Mouse (Mus musculus) myocyte (in vitro differentiated cells): Measurements from ENCODE around the gene Lhfpl3. TPM values are rescaled to one million over a fixed set of nuclear protein-coding genes. Genes with fewer than 3 reads are reported as not detected.

Source experiments
- H3K27me3 ChIP-seq: one replicate; pipeline ENCODE4 v1.6.1; 2011; ENCODE audit not compliant: control insufficient read depth, insufficient read depth, insufficient read length
- H3K36me3 ChIP-seq: one replicate; pipeline ENCODE4 v1.6.1; 2011; ENCODE audit not compliant: control insufficient read depth, insufficient read depth
- H3K4me2 ChIP-seq: one replicate; pipeline ENCODE4 v1.6.1; 2011; ENCODE audit warnings: low read depth, control low read depth
- H3K4me3 ChIP-seq: one replicate; pipeline ENCODE4 v1.5.1; 2011; ENCODE audit warnings: mild to moderate bottlenecking, control low read depth, moderate library complexity
- H3K79me2 ChIP-seq: one replicate; pipeline ENCODE4 v1.6.1; 2011; ENCODE audit not compliant: control insufficient read depth, insufficient read depth
- H3ac ChIP-seq: one replicate; pipeline ENCODE4 v1.6.1; 2011; ENCODE audit not compliant: control insufficient read depth, insufficient read length
- CEBPB ChIP-seq: IDR thresholded peaks from 2 replicates; pipeline ENCODE4 v1.6.1; 2011; ENCODE audit warnings: mild to moderate bottlenecking, moderate library complexity; ENCODE audit not compliant: poor library complexity, insufficient read depth, severe bottlenecking
- E2F4 ChIP-seq: IDR thresholded peaks from one replicate; pipeline ENCODE4 v1.6.1; 2011; ENCODE audit warnings: mild to moderate bottlenecking, control low read depth, moderate library complexity; ENCODE audit not compliant: insufficient read depth
- MAX ChIP-seq: IDR thresholded peaks from one replicate; pipeline ENCODE4 v1.6.1; 2011; ENCODE audit warnings: low read depth, mild to moderate bottlenecking, control low read depth
- MYOD1 ChIP-seq, 3 experiments: IDR thresholded peaks; one replicate each; pipeline ENCODE4 v1.6.1; 2011; ENCODE audit warnings: control low read depth in 2 of 3, low read depth in 2 of 3, mild to moderate bottlenecking in 2 of 3, moderate library complexity in 1 of 3; ENCODE audit not compliant: insufficient read length in 2 of 3, control insufficient read depth in 1 of 3
- MYOG ChIP-seq, 3 experiments: IDR thresholded peaks; one replicate each; pipeline ENCODE4 v1.6.1; 2011; ENCODE audit warnings: control low read depth in 2 of 3, low read depth in 2 of 3, mild to moderate bottlenecking in 2 of 3; ENCODE audit not compliant: insufficient read length in 2 of 3, control insufficient read depth in 1 of 3, insufficient read depth in 1 of 3
- POLR2A ChIP-seq: IDR thresholded peaks from one replicate; pipeline ENCODE4 v1.6.1; 2011; ENCODE audit warnings: low read depth, mild to moderate bottlenecking, control low read depth, moderate library complexity; ENCODE audit not compliant: insufficient read length
- POLR2AphosphoS2 ChIP-seq: IDR thresholded peaks from one replicate; pipeline ENCODE4 v1.6.1; 2011; ENCODE audit warnings: low read depth, control low read depth; ENCODE audit not compliant: insufficient read length
- REST ChIP-seq: IDR thresholded peaks from one replicate; pipeline ENCODE4 v1.6.1; 2011; ENCODE audit warnings: mild to moderate bottlenecking, control low read depth, moderate library complexity; ENCODE audit not compliant: insufficient read depth, insufficient read length
- SRF ChIP-seq: IDR thresholded peaks from one replicate; pipeline ENCODE4 v1.6.1; 2011; ENCODE audit warnings: low read depth; ENCODE audit not compliant: control insufficient read depth, insufficient read length
- TCF12 ChIP-seq: IDR thresholded peaks from one replicate; pipeline ENCODE4 v1.6.1; 2011; ENCODE audit warnings: mild to moderate bottlenecking, control low read depth; ENCODE audit not compliant: poor library complexity, insufficient read depth, severe bottlenecking
- TCF3 ChIP-seq: IDR thresholded peaks from one replicate; pipeline ENCODE4 v1.6.1; 2011; ENCODE audit warnings: low read depth, control low read depth; ENCODE audit not compliant: insufficient read length
- USF1 ChIP-seq: IDR thresholded peaks from one replicate; pipeline ENCODE4 v1.6.1; 2011; ENCODE audit warnings: low read depth, mild to moderate bottlenecking, control low read depth, moderate library complexity
- polyA plus RNA-seq: library from polyadenylated mRNA; unstranded; fragments of >200 nt; fragmentation: generic; extraction: Trizol; gene quantifications from one replicate; pipeline ENCODE4 v1.2.1, GENCODE M21; 2012; ENCODE audit warnings: missing spikeins

Gene Lhfpl3
- polyA plus RNA-seq, 1 experiment: 0.01 TPM

- Histone ChIP-seq H3K4me3 (no peak overlapping the region), H3ac (no peak overlapping the region), H3K27me3 (no peaks in the 10 kb centered on the region), H3K4me2 (no peak overlapping the region), H3K36me3 (no peaks in the 10 kb centered on the region), H3K79me2 (no peaks in the 10 kb centered on the region)
- TF ChIP-seq MAX: no peak
- TF ChIP-seq POLR2AphosphoS2: no peak
- no peak for TF ChIP-seq REST
- TF ChIP-seq MYOD1 (IDR thresholded peaks at IDR 0.05; ENCODE audit: control insufficient read depth in 1 of 3, insufficient read length in 2 of 3, low read depth in 2 of 3): no peak
- TF ChIP-seq POLR2A: no peak
- TF ChIP-seq SRF: no peak
- TF ChIP-seq USF1: no peak
- no peak for TF ChIP-seq E2F4
- TF ChIP-seq TCF3: no peak
- no peak for TF ChIP-seq TCF12
- TF ChIP-seq MYOG (IDR thresholded peaks at IDR 0.05; ENCODE audit: control insufficient read depth in 1 of 3, insufficient read depth in 1 of 3, insufficient read length in 2 of 3, low read depth in 2 of 3): no peak
- no peak for TF ChIP-seq CEBPB
Observed at GRCm38 (mm10) chr5:22851572-22851971, 105.7 kb downstream of the Lhfpl3 start.

- Histone ChIP-seq H3K27me3 (no peaks in the 10 kb centered on the region), H3K36me3 (no peaks in the 10 kb centered on the region), H3K4me2 (no peak overlapping the region), H3K4me3 (no peak overlapping the region), H3ac (no peak overlapping the region), H3K79me2 (no peaks in the 10 kb centered on the region)
- TF ChIP-seq E2F4 (no peak), MAX (no peak), CEBPB (no peak), SRF (no peak), POLR2A (no peak), REST (no peak), MYOG (IDR thresholded peaks at IDR 0.05; ENCODE audit: control insufficient read depth in 1 of 3, insufficient read depth in 1 of 3, insufficient read length in 2 of 3, low read depth in 2 of 3) (no peak), TCF12 (no peak)
Observed at GRCm38 (mm10) chr5:22853503-22853902, 107.6 kb downstream of the Lhfpl3 start.

GRCm38 (mm10) chr5:22856480-22856879 lies 110.6 kb downstream of the Lhfpl3 start:
- Histone ChIP-seq H3K27me3 (no peaks in the 10 kb centered on the region), H3K36me3 (no peaks in the 10 kb centered on the region), H3K4me3 (no peak overlapping the region), H3ac (no peak overlapping the region), H3K4me2 (peak overlapping the region; percentile 24), H3K79me2 (no peaks in the 10 kb centered on the region)
- TF ChIP-seq CEBPB: no peak
- no peak for TF ChIP-seq SRF
- no peak for TF ChIP-seq POLR2A
- TF ChIP-seq MAX: no peak
- no peak for TF ChIP-seq TCF3

GRCm38 (mm10) chr5:22861399-22861798 lies 115.5 kb downstream of the Lhfpl3 start:
- H3K36me3 ChIP-seq: no peaks in the 10 kb centered on the region
- H3K79me2 ChIP-seq: no peaks in the 10 kb centered on the region
- no peak overlapping the region for H3K4me3 ChIP-seq
- H3ac ChIP-seq: no peak overlapping the region
- no peak overlapping the region for H3K4me2 ChIP-seq
- no peaks in the 10 kb centered on the region for H3K27me3 ChIP-seq
- TF ChIP-seq CEBPB: no peak
- no peak for TF ChIP-seq MYOG (IDR thresholded peaks at IDR 0.05; ENCODE audit: control insufficient read depth in 1 of 3, insufficient read depth in 1 of 3, insufficient read length in 2 of 3, low read depth in 2 of 3)
- no peak for TF ChIP-seq MAX
- TF ChIP-seq REST: no peak
- no peak for TF ChIP-seq TCF12
- TF ChIP-seq POLR2A: no peak
- no peak for TF ChIP-seq SRF
- TF ChIP-seq POLR2AphosphoS2: no peak
- TF ChIP-seq USF1: no peak

GRCm38 (mm10) chr5:22869031-22869430 lies 123.2 kb downstream of the Lhfpl3 start:
- Histone ChIP-seq H3K4me3 (no peak overlapping the region), H3K36me3 (no peaks in the 10 kb centered on the region), H3K79me2 (no peaks in the 10 kb centered on the region), H3ac (no peak overlapping the region), H3K4me2 (no peak overlapping the region), H3K27me3 (no peaks in the 10 kb centered on the region)
- no peak for TF ChIP-seq POLR2A
- TF ChIP-seq POLR2AphosphoS2: no peak
- no peak for TF ChIP-seq USF1
- TF ChIP-seq MYOG (IDR thresholded peaks at IDR 0.05; ENCODE audit: control insufficient read depth in 1 of 3, insufficient read depth in 1 of 3, insufficient read length in 2 of 3, low read depth in 2 of 3): no peak
- TF ChIP-seq E2F4: no peak
- TF ChIP-seq REST: no peak
- TF ChIP-seq TCF3: no peak
- no peak for TF ChIP-seq MYOD1 (IDR thresholded peaks at IDR 0.05; ENCODE audit: control insufficient read depth in 1 of 3, insufficient read length in 2 of 3, low read depth in 2 of 3)
- no peak for TF ChIP-seq TCF12
- no peak for TF ChIP-seq MAX
- no peak for TF ChIP-seq SRF
